Mouse (Mus musculus) heart, postnatal 0 days (tissue): ENCODE data around the gene Ppm1l. TPM values are rescaled to one million over a fixed set of nuclear protein-coding genes. Genes with fewer than 3 reads are reported as not detected.

Experiments
- ATAC-seq: fragments of 200-750 bp; cut with Nextera tagmentation; 2 replicates; pipeline ENCODE4 v1.8.0; 2017; ENCODE audit warnings: low read depth, moderate number of reproducible peaks, moderate library complexity; ENCODE audit not compliant: insufficient read depth
- DNase-seq: peaks from one replicate; pipeline ENCODE4 v3.0.0-alpha.2; 2016; ENCODE audit warnings: low spot score
- H3K27ac ChIP-seq: fragments of 300-500 bp; sonication (generic); 2 replicates; pipeline ENCODE4 v1.5.1; 2014; ENCODE audit warnings: low read depth, mild to moderate bottlenecking
- H3K27me3 ChIP-seq: fragments of 300-500 bp; sonication (generic); 2 replicates; pipeline ENCODE4 v1.6.1; 2014; ENCODE audit warnings: low read length, mixed read lengths; ENCODE audit not compliant: control insufficient read depth, insufficient read depth
- H3K36me3 ChIP-seq: fragments of 300-500 bp; sonication (generic); replicated peaks from 2 replicates; pipeline ENCODE4 v1.6.1; 2014; ENCODE audit warnings: low read length, mixed read lengths; ENCODE audit not compliant: control insufficient read depth, insufficient read depth
- H3K4me1 ChIP-seq: fragments of 300-500 bp; sonication (generic); 2 replicates; pipeline ENCODE4 v1.6.1; 2014; ENCODE audit warnings: antibody characterized with exemption; ENCODE audit not compliant: control insufficient read depth, insufficient read depth
- H3K4me2 ChIP-seq: fragments of 300-500 bp; sonication (generic); 2 replicates; pipeline ENCODE4 v1.6.1; 2014; ENCODE audit warnings: low read depth, mild to moderate bottlenecking, low read length, moderate library complexity
- H3K4me3 ChIP-seq: fragments of 300-500 bp; sonication (generic); 2 replicates; pipeline ENCODE4 v1.5.1; 2014; ENCODE audit warnings: low read depth, low read length
- H3K9ac ChIP-seq: fragments of 300-500 bp; sonication (generic); replicated peaks from 2 replicates; pipeline ENCODE4 v1.6.1; 2014; ENCODE audit warnings: low read depth, low read length, mixed read lengths
- H3K9me3 ChIP-seq: fragments of 300-500 bp; sonication (generic); replicated peaks from 2 replicates; pipeline ENCODE4 v1.6.1; 2016; ENCODE audit warnings: low read length; ENCODE audit not compliant: control insufficient read depth
- CTCF ChIP-seq: IDR thresholded peaks from 2 replicates; pipeline ENCODE4 v1.5.1; 2016; ENCODE audit warnings: antibody characterized with exemption, control low read depth, low read depth
- EP300 ChIP-seq: IDR thresholded peaks from 2 replicates; pipeline ENCODE4 v1.6.1; 2016; ENCODE audit warnings: antibody characterized with exemption, low read depth
- WGBS: fragments of 180-500 bp; shearing (Covaris S2); extraction: QIAGEN DNeasy Blood & Tissue Kit; methylation state at CpG from one replicate; pipeline ENCODE4 v1.1.7; 2014; 5-methylcytosine and 5-hydroxymethylcytosine counted together
- polyA plus RNA-seq: library from polyadenylated mRNA; unstranded; fragments of >200 nt; fragmentation: Nextera tagmentation; extraction: Ambion mirVana; gene quantifications from 2 replicates; pipeline ENCODE4 v1.2.1, GENCODE M21; 2015
- total RNA-seq: library from RNA; depleted of rRNA; stranded (reverse); fragments of >200 nt; gene quantifications from 2 replicates; pipeline ENCODE4 v1.2.3, GENCODE M21; 2014; ENCODE audit warnings: low replicate concordance

The Ppm1l gene
- total and polyA plus RNA-seq, 2 experiments from 2014 or later, result 8.7 to 13.8 TPM

GRCm38 (mm10) chr3:69548704-69549455 is 232.2 kb downstream of the Ppm1l start:
- DNase-seq (no peak), ATAC-seq (peak; percentile 82)
- H3K4me2 ChIP-seq, result peak overlapping the region; percentile 34; the same call in 1 of the 2 replicates
- H3K4me1 ChIP-seq, result peaks cover 6% of the 10 kb centered on the region; the same call in 1 of the 2 replicates
- no peaks in the 10 kb centered on the region for H3K9me3 ChIP-seq
- H3K27me3 ChIP-seq, result no peaks in the 10 kb centered on the region
- no peak overlapping the region for H3K9ac ChIP-seq
- 41% methylated on average over 22 of the region's 22 CpGs for WGBS
- TF ChIP-seq EP300 (no peak), CTCF (no peak)
- H3K36me3 ChIP-seq, result no peaks in the 10 kb centered on the region
- H3K4me3 ChIP-seq, result no peak overlapping the region
- no peak overlapping the region for H3K27ac ChIP-seq

GRCm38 (mm10) chr3:69549602-69550001 is 232.9 kb downstream of the Ppm1l start:
- no peak for TF ChIP-seq CTCF
- no peak for TF ChIP-seq EP300

GRCm38 (mm10) chr3:69555511-69555910 is 238.8 kb downstream of the Ppm1l start:
- TF ChIP-seq CTCF, result no peak
- TF ChIP-seq EP300, result no peak
- WGBS, result 75% methylated on average over 6 of the region's 6 CpGs
- H3K9me3 ChIP-seq, result no peaks in the 10 kb centered on the region
- no peak for DNase-seq
- H3K4me1 ChIP-seq, result peaks cover 14% of the 10 kb centered on the region
- no peaks in the 10 kb centered on the region for H3K27me3 ChIP-seq
- no peak overlapping the region for H3K4me2 ChIP-seq
- no peak overlapping the region for H3K4me3 ChIP-seq
- H3K36me3 ChIP-seq, result no peaks in the 10 kb centered on the region
- H3K27ac ChIP-seq, result no peak overlapping the region
- ATAC-seq, result no peak
- H3K9ac ChIP-seq, result no peak overlapping the region

More at GRCm38 (mm10) chr3:69549602-69550001, 232.9 kb downstream of the Ppm1l start:
- Histone ChIP-seq H3K27me3 (no peaks in the 10 kb centered on the region), H3K27ac (no peak overlapping the region), H3K9ac (no peak overlapping the region), H3K4me1 (peaks cover 6% of the 10 kb centered on the region; the same call in 1 of the 2 replicates), H3K9me3 (no peaks in the 10 kb centered on the region), H3K36me3 (no peaks in the 10 kb centered on the region), H3K4me2 (no peak overlapping the region), H3K4me3 (no peak overlapping the region)
- DNase-seq, result no peak
- ATAC-seq, result no peak
- WGBS, result 90% methylated on average over 4 of the region's 4 CpGs

- no peak for DNase-seq
- no peaks in the 10 kb centered on the region for H3K27me3 ChIP-seq
- 65% methylated on average over 12 of the region's 12 CpGs for WGBS
- H3K9me3 ChIP-seq, result no peaks in the 10 kb centered on the region
- H3K4me3 ChIP-seq, result no peak overlapping the region
- no peaks in the 10 kb centered on the region for H3K36me3 ChIP-seq
- H3K4me1 ChIP-seq, result peaks cover 14% of the 10 kb centered on the region
- no peak overlapping the region for H3K27ac ChIP-seq
- TF ChIP-seq EP300 (no peak), CTCF (no peak)
- no peak overlapping the region for H3K9ac ChIP-seq
- ATAC-seq, result no peak
- no peak overlapping the region for H3K4me2 ChIP-seq
Observed at GRCm38 (mm10) chr3:69556092-69556778, 239.6 kb downstream of the Ppm1l start.

GRCm38 (mm10) chr3:69559316-69559974 is 242.8 kb downstream of the Ppm1l start:
- no peak overlapping the region for H3K4me3 ChIP-seq
- DNase-seq (no peak), ATAC-seq (no peak)
- H3K27ac ChIP-seq, result no peak overlapping the region
- no peaks in the 10 kb centered on the region for H3K9me3 ChIP-seq
- 50% methylated on average over 6 of the region's 6 CpGs for WGBS
- no peak for TF ChIP-seq EP300
- no peak for TF ChIP-seq CTCF
- H3K4me1 ChIP-seq, result peaks cover 14% of the 10 kb centered on the region
- no peak overlapping the region for H3K4me2 ChIP-seq
- H3K36me3 ChIP-seq, result no peaks in the 10 kb centered on the region
- no peak overlapping the region for H3K9ac ChIP-seq
- H3K27me3 ChIP-seq, result no peaks in the 10 kb centered on the region
